Mouse (Mus musculus) fibroblast of lung, adult 2 months (primary cell): Measurements from ENCODE around the gene Setd5.
A peak's percentile ranks its signal among the peaks of the same experiment; 100 is the strongest.

ENCODE experiments used
- DNase-seq: peaks from one replicate; pipeline ENCODE4 v3.0.0-alpha.2; 2011; ENCODE audit warnings: low read depth

Setd5 gene

DNA sequence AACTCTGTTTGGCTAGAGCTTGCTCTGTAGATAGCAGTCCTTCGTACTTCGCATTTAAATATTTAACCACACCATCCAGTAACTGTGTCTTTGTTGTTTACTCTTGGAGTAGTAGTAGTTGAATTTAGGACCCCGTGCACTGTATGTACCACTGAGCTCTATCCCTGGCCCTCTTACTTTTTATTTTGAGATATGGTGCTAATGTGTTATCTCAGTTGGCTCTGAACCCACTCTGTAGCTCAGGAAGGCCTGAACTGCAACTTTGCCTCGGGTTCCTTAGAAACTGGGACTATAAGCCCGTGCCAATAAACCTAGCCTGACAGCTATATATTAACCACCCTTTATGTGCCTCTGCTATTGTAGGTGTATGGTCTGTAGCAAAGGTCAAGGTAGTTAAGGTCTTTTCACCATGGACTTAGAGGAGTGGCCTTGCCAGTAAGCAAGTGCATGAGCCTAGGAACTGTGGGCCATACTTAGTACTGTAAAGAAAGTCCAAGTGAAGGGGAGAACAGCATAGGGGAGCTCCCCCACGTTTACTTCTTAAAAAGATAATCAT, 22.5 kb upstream of the Setd5 start:
- DNase-seq, result no peak

DNA sequence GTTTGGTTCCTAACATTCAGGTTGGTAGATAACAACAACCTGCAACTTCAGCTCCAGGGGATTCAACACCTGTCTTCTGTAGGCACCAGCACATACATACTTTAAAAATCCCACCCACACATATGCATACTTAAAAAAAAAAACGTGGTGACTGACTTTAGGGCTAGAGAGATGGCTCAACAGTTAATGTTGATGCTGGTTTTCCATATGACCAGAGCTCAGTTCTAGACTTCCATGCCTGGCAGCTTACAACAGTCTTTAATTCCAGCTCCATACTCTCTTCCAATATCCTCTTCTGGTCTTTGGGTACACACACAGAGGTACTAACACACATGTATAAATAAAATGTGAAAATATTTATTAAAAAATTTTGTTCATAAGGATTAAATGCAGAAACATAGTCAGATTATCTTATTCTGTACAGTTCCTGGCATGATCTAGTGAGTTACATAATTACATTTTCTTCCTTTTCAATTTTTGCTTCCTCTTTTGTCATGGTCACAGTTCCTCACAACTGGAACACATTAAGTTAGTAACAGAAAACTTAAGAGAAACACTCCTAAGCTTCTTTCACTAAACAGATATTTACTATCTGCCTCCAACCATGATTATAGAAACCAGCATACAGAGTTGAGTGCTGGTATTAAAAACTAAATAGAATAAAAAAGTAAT, 16.1 kb upstream of the Setd5 start:
- DNase-seq, result no peak

DNA sequence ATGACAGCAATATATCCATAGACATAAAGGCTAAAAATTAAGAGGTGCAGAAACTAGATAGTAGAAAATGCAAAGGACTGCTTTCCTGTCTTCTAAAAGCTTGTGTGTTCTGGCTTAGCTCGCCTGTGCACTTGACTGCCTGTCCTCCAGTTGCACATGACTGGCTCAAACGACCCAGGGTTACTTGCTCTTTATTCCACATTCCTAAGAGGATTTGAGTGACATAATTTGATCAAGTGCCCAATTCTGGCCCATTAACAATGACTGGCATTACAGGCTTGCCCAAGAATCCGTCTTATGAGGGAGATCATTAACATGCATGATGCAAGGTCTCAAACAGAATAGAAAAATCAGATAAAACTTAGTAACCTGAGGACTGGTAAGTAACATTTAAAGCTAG, 14.9 kb upstream of the Setd5 start:
- no peak for DNase-seq

DNA sequence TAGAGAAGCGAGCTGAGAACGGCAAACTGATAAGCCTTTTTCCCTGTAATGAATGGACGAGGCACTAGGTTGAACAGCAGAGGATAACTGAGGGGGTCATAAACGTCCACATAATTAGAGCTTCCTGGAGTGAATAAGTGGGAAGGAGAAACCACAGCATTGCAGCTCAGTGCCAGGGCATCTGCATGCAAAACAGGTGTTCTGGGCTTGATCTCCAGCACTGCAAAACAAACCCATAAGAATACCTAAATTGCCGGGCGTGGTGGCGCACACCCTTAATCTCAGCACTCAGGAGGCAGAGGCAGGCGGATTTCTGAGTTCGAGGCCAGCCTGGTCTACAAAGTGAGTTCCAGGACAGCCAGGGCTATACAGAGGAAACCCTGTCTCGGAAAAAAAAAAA, 13.8 kb upstream of the Setd5 start:
- DNase-seq, result no peak

DNA sequence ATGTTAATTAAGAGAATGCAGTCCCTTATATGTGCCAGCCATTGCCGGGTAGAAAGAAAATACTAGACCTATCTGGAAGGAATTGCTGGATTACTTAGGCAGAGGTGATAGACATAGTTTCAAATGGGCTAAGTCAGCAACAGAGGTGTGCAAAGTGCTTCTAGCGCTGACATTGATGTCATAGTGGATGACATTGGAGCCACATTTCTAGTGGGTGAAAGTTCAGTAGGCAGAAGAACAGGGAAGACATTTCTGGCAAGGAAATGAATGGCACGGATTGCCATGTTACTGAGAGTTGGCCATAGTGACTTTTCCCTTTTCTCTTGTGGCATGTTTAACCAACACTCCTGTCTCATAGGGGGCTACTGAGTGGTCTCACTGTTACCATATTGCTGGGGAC, 12.0 kb upstream of the Setd5 start:
- no peak for DNase-seq

DNA sequence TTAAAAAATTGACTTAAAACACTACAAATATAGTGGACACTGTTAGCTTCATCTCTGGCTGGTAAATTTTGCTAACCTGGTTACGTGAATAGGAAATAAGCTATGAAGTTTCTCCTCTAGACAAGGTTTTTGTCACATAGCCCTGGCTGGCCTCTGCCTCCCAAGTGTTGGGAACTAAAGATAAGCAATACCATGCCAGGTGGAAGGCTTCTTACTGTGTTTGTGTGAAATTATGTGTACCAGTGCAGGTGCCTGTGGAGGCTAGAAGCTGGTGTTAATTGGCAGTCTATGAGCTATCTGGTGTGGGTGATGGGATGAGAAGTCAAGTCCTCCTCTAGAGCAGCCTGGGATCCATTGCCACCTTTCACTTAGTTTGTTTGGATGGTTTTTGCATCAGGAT, 8.0 kb upstream of the Setd5 start:
- DNase-seq, result no peak

DNA sequence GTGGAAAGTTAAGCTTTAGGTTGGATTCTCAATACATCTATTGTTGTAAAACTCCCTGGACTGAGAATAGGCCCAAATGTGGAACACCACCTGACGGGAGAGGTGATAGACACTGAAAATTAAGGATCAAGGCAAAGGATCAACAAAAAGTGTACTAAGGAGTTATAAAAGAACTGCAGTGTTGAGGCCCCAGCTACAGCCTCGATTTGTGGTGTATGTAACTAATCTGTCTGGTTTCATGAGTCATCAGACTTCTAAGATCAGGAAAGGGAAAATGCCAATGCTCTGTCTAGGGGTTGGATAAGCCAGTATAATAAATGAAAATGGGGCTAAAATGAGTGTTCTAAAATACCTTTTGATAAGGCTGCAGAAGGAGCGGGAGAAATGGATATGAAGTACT, 1.9 kb upstream of the Setd5 start:
- DNase-seq, result peak; percentile 53

DNA sequence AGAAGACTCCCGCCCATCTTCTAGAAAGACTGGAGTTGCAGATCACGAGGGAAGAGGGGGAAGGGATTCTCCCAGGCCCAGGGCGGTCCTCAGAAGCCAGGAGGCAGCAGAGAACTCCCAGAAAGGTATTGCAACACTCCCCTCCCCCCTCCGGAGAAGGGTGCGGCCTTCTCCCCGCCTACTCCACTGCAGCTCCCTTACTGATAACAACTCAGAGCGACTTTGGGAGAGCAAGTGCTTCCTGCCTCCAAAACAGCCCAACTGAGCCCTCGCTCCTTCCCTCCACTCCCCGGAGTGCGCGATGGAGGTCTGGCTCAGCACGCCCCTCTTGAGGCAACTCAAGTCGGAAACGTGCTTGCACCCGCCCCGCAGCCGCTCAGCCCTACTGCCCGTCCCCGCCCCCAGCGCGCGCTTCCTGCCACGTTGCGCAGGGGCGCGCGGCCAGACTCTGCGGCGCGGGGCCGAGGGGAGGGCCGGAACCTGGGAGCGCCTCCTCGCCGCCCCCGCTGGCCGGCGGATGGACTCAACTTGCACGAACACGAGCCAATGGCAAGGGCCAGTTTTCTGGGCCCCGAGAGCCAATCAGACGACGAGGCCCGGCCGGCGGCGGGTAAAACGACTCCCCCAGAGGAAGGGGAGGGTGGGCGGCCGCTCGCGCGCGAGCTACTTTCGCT, 1.0 kb upstream of the Setd5 start:
- peak; percentile 94 for DNase-seq

DNA sequence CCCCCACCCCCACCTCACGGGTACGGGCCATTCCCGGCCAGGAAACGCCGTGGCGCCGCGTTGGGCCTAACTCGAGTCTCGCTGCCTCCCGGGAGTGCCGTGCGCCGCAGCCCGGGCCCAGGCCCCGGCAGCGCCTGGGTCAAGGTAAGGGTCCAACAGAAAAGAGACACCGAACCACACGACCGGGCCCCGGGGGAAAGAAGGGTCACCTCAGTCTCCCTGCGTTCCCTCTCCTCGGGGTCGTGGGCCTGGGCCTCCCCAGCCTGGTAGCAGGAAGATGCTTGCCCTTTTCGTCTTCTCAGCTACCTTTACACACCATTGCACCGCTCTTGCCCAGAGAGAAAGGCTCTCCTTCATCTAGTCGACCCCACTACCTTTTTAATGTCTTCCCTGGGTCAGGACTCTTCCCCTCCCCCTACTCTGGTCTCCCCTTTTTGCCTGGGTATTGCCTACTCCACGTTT, 435 bp downstream of the Setd5 start:
- DNase-seq, result no peak

DNA sequence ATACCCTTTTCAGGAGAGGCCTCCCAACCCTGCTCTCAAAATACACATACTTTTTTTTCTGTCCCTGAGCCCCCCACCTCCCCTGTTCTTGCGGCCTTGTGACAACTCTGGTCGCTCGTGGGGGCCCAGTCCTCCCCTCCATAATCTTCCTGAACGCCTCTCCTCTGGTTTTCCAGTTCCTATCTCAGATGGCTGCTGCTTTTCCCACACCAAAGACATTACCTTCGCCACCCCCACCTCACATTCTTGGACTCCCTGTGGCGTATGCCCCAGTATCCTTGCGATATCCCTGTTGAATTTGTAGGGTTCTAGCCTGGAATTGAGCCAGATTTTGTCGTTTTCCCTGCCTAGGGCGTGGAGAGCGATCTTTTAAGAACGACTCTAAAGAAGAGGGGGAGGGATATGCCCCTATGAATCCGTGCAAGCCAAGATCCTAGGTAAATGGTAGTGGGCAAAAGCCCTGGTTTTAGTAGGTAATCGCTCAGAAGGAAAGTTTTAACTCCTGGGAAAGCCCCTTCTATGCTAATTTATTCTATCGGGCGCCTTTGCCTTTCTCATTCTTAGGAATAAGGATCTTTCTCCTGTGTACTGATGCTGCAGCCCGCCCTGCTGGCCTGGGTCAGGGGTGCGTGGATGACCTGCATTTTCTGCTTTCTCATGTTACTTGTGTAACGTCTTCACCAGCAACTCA, 1.0 kb downstream of the Setd5 start:
- no peak for DNase-seq

DNA sequence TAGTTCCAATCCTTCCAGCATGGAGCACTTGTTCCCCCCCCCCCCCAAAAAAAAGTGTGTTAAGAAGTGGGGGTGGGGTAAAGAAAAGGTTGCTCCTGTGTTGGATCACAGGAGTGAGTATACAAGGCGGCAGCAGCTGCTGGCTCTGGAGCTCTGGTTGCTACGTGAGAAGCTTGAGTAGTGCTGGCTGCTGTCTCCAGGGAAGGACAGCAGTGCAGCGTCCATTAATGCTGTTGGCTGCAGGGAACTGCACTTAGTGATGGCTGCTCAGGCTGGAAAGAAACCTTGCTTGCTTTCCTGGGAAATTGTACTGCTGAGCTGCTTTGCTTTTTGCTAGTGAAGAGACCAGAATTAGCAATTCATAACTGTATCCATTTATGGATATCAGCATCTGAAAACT, 2.3 kb downstream of the Setd5 start:
- no peak for DNase-seq

DNA sequence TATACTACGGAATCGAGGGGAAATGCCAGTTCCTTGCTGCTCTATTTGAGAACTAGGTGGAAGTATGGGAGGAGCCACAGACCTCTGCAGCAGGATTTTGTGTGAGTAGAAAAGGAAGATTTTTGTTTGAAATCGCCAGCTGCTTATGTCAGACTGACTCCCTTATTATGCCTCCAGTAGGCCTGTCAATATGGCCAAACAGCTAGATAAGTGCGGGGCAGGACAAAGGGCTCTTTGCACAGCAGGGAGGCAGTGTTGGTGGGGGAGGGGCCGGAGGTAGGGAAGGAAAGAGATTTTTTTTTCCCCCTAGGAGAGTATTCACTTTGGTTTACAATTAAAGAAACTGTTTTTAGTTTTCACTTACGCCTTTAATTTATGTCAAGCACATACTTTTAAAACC, 5.1 kb downstream of the Setd5 start:
- DNase-seq, result no peak

DNA sequence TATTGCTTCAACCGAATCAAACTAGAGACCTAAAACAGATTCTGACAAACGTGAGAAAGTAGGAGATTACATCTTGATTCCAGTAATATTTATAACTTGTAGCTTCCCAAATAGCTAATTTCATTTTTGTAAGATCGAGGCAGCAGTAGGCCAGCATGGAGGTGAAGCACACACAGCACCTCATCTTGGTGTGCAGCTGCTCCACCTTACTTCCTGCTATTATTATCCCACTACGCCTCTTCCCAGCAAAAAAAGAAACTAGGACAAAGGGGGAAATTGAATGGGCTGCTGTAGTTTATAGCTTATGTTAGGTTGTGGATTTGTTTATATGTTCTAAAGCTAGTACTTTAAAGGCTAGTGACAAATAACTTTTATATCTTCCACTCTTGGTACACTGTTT, 7.4 kb downstream of the Setd5 start:
- DNase-seq, result no peak

DNA sequence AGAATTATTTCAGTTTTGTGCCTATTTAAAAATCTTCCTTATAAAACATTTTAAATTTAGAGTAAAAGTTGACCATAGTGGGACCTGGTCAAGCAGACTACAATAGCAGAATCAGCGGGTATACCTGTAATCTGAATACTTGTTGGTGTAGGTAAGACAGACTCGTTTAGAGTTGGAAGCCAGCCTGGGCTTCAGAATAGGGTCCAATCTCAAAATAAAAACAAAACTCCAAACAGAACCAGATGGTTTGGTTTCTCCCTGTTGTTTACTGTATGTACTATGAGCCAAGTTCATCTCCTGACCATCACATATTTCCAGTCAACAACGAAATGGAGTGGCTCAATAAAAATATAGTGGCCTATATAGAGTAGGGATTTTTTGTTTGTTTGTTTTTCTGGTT, 16.0 kb downstream of the Setd5 start:
- no peak for DNase-seq

DNA sequence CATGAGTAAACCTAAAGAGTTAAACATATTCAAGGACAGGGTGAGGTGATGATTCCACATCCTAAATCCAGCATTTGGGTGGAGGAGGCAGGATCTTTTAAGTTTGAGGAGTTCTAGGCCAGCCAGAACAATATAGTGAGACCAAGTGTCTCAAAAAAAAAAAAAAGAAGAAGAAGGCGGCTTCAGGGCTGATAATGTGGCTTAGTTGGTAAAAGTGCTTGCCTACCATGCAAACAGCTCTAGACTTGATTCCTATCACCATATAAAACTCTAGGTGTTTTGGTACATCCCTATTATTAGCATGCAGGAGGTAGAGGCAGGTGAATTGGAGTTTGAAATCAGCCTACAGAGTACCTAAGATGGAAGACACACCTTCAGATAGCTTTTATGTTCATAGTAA, 18.4 kb downstream of the Setd5 start:
- no peak for DNase-seq

DNA sequence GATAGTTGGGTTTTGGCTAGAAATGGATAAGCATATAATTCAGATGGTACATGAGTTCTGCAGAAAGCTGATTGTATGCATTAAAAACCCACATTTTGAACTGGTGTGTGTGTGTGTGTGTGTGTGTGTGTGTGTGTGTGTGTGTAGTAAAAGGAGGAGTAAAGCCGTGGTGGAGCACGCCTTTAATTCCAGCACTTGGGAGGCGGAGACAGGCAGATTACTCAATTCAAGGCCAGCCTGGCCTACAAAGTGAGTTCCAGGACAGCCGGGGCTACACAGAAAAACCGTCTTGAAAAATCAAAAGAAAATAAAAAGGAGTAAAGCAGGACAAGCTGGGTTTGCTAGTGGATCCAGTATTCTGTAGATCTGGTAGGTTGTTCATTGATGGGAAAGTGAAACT, 20.5 kb downstream of the Setd5 start:
- DNase-seq, result no peak

DNA sequence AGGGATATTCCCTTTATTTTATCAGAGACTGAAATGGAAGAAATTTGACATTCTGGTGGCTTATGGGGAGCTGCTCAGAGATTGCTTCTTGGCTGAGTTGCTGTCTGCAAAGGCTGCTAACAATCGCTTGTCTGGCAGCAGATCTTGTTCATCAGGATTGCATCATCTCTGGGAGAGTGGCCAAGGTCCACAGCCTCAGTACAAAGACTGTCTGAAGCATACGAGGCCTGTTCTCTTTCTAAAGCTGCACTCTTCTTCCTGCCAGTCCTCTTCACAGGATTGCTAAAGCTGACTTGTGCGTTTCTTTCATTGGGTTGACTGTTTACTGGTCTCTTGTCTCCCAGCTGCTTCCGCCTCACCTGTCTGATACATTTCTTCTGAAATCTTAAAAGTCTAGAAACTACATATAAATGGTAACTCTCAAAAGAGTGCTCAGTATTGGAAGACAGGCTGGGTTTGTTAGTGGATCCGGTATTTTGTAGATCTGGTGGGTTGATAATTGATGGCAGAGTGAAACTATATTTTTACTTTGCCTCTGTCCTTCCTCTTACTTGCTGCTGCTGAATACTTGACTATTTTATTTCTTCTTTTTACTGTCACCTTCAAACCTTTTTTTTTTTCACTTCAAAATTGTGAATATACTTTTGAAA, 22.6 kb downstream of the Setd5 start:
- DNase-seq, result peak; percentile 94

DNA sequence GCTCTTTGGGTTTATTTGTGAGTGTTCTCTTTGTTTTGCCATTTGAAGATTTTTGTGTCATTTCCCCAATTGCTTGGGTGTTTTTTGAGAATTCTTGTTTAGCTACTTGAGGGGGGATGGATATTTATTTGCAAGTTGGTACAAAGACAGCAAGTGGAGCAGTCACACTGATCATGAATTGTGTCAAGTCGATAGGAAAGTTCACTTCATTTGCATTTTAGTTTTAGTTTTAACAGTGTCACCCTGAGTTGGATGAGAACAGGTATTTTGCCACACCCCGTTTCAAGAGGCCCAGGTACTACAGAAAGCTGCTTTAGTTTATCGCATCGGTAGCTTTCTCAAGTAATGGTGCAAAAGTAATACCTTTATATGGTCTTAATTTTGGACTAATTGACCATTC, 25.4 kb downstream of the Setd5 start:
- no peak for DNase-seq

DNA sequence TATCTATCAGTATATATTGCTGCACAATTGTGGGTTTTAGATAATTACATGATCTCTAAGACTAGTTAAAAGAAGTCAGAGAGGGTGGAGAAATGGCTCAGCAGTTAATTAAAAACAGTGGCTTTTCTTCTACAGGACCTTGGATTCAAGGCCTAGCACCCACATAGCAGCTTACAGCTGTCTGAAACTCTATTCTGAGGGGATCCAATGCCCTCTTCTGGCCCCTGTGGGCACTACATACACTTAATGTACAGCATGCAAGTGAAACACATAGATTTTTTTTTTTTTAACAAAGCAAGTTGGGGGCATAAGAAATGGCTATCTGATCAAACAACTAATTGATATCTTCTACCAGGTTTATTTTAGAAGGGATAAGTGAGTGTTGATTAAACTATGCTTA, 26.6 kb downstream of the Setd5 start:
- no peak for DNase-seq

DNA sequence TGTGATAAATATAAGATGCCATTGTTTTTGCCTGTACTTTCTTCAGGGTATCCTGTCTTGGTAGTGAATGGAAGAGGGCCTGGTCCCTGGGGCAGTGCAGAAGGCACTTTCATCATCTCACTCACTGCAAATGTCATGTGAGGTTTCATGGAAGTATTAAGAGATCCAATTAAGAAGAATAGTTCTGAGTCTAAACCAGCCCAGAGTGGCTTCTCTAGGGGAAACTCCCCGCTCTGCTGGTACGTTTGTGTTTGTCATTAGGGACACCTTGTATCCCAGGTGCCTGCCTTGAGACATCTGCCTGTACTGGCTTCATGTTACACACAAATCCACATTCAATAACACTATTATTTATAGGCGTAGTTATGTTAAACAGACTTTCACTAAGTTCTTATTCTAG, 32.2 kb downstream of the Setd5 start:
- no peak for DNase-seq

DNA sequence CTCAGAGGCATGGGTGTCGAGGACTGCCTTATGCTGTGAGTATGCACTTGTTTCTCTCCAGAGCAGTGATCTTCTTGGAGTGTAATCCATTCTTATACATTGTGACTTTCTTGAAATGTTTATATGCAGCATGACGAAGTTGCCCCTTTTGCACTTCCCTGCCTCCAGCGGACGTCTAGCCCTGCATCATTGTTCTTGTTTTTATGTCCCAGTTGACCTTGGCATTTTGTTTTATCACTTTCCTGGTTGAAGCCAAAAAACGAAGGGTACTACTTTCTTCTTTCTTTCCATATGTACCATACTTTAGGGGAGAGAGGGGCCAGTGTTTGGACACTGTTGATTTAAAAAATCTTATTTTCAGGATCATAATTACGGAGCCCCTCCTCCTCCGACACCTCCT, 32.8 kb downstream of the Setd5 start:
- DNase-seq, result no peak

DNA sequence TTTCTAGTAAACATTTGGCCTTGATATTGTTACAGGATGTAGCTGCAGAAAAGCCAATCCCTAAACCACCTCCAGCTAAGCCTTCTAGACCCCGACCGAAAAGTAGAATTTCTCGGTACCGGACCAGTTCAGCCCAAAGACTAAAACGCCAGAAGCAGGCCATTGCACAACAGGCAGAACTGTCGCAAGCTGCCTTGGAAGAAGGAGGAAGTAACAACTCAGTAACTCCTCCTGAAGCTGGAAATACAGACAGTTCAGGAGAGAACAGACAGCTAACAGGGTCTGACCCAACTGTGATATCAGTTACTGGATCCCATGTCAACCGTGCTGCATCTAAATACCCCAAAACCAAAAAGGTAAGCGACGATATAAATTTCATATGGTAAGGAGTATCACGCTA, 43.6 kb downstream of the Setd5 start:
- no peak for DNase-seq

DNA sequence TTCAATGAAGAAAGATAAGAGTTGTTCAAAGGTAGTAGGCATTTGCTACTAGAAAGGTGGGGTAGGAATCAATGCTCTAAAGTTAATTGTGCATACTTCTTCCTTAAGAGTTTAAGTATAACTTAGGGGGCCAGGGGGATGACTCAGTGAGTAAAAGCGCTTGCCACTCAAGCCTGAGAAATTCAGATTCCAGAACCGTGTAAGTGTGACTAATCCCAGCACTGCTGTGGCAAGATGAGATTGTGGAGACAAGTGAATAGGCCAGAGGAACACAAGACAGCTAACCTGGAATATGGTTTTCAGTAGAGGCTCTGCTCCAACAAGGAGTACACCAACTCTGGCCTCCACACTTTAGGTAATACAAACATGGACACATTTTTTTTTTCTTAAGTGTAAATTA, 56.2 kb downstream of the Setd5 start:
- peak; percentile 20 for DNase-seq
